Mouse (Mus musculus): ENCODE measurements around the gene Mat2b. TPM values are rescaled to one million over a fixed set of nuclear protein-coding genes. Genes with fewer than 3 reads are reported as not detected.

Gene Mat2b
- total and polyA plus RNA-seq, 2 experiments from 2014 or later = 27.0 to 41.9 TPM

DNA sequence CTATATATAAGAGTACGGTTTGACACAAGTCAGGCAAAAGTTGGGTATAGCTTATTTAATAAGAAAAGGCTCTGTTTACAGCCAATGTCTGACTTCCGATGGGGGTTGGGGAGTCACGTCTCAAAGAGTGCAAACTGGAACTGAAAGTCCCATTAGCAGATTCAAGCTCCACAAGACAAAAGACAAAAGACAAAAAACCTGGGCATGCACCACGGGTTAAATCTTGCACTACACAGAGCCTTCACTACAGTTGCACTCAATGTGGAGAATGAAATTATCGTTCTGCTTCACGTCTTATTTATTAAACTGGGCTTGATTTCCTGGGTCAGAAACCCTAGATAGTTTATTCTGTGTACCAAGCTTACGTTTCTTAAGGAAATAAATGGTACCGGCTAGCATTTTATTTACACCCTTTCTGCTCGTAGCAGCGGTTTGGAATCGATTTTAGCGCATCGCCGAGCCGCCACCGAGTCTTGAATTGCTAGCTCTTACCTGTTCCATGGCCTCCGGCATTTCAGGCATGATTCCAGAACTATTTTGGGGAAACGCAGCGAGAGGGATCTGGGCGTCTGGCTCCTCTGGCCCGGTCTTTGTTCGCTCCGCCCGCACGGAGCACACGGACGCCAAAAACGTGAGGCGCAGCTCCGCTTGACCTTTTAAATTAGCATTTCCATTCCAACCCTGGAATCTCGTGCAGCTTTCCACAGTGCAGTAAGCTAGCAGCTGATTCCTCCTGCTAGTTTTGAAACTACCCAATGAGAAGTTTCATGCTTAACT, 504 bp downstream of the Mat2b start:
- TF ChIP-seq CTCF (IDR thresholded peaks at IDR 0.05) = no peak
- WGBS = under 1% methylated on average over 31 of the region's 31 CpGs

DNA sequence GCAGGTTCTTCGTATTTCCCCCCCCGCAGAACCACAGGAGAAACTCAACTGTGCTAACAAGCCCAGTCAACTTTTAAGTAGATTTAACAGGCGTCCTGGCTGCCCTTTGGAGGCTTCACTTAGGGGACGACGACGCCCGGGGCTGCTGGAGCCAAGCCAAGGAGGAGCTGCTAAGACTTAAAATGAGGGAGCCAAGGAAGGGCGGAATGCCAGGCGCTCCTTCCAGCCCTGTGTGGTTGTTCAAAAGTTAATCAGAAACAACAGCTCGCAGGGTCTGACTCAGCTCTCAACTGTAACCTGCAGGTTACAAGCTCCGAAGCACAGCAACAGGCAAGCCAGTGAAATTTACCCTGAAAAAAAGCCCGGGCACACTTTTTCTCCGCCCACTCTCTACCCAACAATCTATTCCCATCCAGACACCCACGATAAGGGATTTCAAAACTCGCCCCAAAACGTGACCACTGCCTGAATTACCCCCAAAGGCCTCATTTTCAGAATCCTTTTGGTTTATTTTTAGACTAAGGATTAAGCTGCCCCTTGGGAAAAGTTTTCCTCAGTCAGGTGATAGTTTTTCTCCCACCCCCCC, 1.5 kb downstream of the Mat2b start:
- peak overlapping the region; percentile 38; the same call in 1 of the 2 replicates for H3K27ac ChIP-seq (ENCODE audit: low read depth, low read length)
- no peak for TF ChIP-seq CTCF (IDR thresholded peaks at IDR 0.05)
- H3K4me3 ChIP-seq (ENCODE audit: low read depth, low read length) = peak overlapping the region; percentile 93
- ATAC-seq (ENCODE audit: low FRiP score) (no peak), DNase-seq (ENCODE audit: low spot score) (peak; percentile 75)
- peak overlapping the region; percentile 42 for H3K9ac ChIP-seq (replicated peaks; ENCODE audit: low read length, poor library complexity, severe bottlenecking)
- under 1% methylated on average over 16 of the region's 16 CpGs for WGBS
- H3K9me3 ChIP-seq (ENCODE audit: low read length) = no peaks in the 10 kb centered on the region
- H3K4me2 ChIP-seq (ENCODE audit: low read depth, low read length, poor library complexity, severe bottlenecking) = peak overlapping the region; percentile 85
- peaks cover 8% of the 10 kb centered on the region; the same call in 1 of the 2 replicates for H3K4me1 ChIP-seq (ENCODE audit: insufficient read depth, low read length)
- H3K36me3 ChIP-seq (ENCODE audit: insufficient read depth, low read length) = no peaks in the 10 kb centered on the region
- H3K27me3 ChIP-seq (ENCODE audit: insufficient read depth, low read length) = no peaks in the 10 kb centered on the region

More for the DNA sequence above, 504 bp downstream of the Mat2b start:
- H3K9me3 ChIP-seq (ENCODE audit: low read length) = no peaks in the 10 kb centered on the region
- H3K4me1 ChIP-seq (ENCODE audit: insufficient read depth, low read length) = peaks cover 8% of the 10 kb centered on the region; the same call in 1 of the 2 replicates
- no peaks in the 10 kb centered on the region for H3K36me3 ChIP-seq (ENCODE audit: insufficient read depth, low read length)
- ATAC-seq (ENCODE audit: low FRiP score) = peak; percentile 71
- H3K9ac ChIP-seq (replicated peaks; ENCODE audit: low read length, poor library complexity, severe bottlenecking) = peak overlapping the region; percentile 83
- peak overlapping the region; percentile 85 for H3K4me2 ChIP-seq (ENCODE audit: low read depth, low read length, poor library complexity, severe bottlenecking)
- H3K27me3 ChIP-seq (ENCODE audit: insufficient read depth, low read length) = no peaks in the 10 kb centered on the region
- H3K4me3 ChIP-seq (ENCODE audit: low read depth, low read length) = peak overlapping the region; percentile 93
- H3K27ac ChIP-seq (ENCODE audit: low read depth, low read length) = peak overlapping the region; percentile 86
- DNase-seq (ENCODE audit: low spot score) = peak; percentile 83

DNA sequence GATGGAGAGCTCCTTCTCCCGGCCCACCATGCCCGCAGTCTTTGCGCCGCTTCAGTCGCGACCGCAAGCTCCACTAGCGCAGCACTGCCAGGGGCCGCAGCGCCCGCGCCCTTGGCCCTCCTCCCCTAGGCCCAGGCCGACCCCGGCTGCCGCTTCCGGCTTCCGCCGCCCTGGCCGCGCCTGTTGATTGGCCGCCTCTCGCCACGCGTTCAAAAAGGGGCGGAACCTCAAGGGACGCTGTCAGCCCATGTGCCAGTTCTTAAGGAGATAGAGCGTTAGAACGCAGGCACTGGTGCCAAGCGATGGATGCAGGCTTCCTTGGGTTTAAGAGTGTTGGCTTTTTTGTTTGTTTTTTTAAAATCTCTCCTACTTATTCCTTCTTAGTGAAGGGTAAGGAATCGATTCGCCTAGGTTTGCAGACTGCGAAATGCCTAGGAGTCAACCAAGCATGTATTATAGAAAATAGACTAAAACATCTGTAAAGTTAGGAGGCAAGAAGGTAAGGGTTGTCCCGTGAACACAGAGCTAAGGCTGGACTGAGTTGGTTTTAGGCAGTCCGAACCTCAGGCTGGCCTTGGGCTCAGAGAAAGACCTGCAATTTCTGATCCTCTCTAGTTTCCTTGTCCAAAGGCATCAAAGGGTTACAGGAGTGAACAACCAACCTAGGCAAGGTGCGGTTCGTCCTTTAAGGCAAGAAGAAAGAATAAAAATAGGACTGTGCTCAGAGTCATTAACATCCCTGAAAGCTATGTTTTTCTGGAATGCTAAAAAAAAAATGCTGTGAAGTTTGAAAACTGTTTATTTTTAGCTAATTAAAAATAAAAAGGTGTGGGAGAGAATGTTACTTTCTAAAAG, 2.3 kb downstream of the Mat2b start:
- Histone ChIP-seq H3K36me3 (ENCODE audit: insufficient read depth, low read length) (no peaks in the 10 kb centered on the region), H3K27ac (ENCODE audit: low read depth, low read length) (peak overlapping the region; percentile 78), H3K4me3 (ENCODE audit: low read depth, low read length) (peak overlapping the region; percentile 93), H3K9me3 (ENCODE audit: low read length) (no peaks in the 10 kb centered on the region), H3K4me1 (ENCODE audit: insufficient read depth, low read length) (peaks cover 8% of the 10 kb centered on the region; the same call in 1 of the 2 replicates), H3K4me2 (ENCODE audit: low read depth, low read length, poor library complexity, severe bottlenecking) (peak overlapping the region; percentile 85), H3K27me3 (ENCODE audit: insufficient read depth, low read length) (no peaks in the 10 kb centered on the region), H3K9ac (replicated peaks; ENCODE audit: low read length, poor library complexity, severe bottlenecking) (peak overlapping the region; percentile 75)
- ATAC-seq (ENCODE audit: low FRiP score) = peak; percentile 97
- peak; percentile 97 for DNase-seq (ENCODE audit: low spot score)
- under 1% methylated on average over 36 of the region's 36 CpGs for WGBS
- TF ChIP-seq CTCF (IDR thresholded peaks at IDR 0.05) = no peak

DNA sequence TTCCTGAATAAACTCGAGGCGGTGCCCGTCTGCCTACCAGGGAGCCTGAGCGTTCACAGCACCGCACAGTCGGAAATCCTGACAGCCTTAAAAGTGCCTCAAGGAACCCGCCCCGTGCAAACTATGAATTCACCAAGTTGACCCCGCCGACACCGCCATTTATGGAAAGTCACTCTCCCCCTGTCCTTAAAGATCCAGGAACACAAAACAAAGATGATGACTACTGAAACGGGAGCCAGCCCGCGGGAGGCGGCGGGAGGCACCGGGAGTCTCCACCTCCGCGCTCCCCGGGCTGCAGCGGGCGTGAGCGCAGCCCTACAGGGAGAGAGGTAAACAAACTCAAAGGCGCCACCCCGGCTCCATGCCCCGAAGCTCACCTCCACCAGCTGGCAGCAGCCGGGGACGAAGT, 2.9 kb downstream of the Mat2b start:
- Histone ChIP-seq H3K9ac (replicated peaks; ENCODE audit: low read length, poor library complexity, severe bottlenecking) (peak overlapping the region; percentile 75), H3K27ac (ENCODE audit: low read depth, low read length) (peak overlapping the region; percentile 78), H3K4me1 (ENCODE audit: insufficient read depth, low read length) (peaks cover 8% of the 10 kb centered on the region; the same call in 1 of the 2 replicates), H3K4me3 (ENCODE audit: low read depth, low read length) (peak overlapping the region; percentile 93), H3K36me3 (ENCODE audit: insufficient read depth, low read length) (no peaks in the 10 kb centered on the region), H3K9me3 (ENCODE audit: low read length) (no peaks in the 10 kb centered on the region), H3K27me3 (ENCODE audit: insufficient read depth, low read length) (no peaks in the 10 kb centered on the region), H3K4me2 (ENCODE audit: low read depth, low read length, poor library complexity, severe bottlenecking) (peak overlapping the region; percentile 85)
- DNase-seq (ENCODE audit: low spot score) (peak; percentile 2), ATAC-seq (ENCODE audit: low FRiP score) (peak; percentile 70; the same call in 1 of the 2 replicates)
- WGBS = under 1% methylated on average over 27 of the region's 28 CpGs
- no peak for TF ChIP-seq CTCF (IDR thresholded peaks at IDR 0.05)

DNA sequence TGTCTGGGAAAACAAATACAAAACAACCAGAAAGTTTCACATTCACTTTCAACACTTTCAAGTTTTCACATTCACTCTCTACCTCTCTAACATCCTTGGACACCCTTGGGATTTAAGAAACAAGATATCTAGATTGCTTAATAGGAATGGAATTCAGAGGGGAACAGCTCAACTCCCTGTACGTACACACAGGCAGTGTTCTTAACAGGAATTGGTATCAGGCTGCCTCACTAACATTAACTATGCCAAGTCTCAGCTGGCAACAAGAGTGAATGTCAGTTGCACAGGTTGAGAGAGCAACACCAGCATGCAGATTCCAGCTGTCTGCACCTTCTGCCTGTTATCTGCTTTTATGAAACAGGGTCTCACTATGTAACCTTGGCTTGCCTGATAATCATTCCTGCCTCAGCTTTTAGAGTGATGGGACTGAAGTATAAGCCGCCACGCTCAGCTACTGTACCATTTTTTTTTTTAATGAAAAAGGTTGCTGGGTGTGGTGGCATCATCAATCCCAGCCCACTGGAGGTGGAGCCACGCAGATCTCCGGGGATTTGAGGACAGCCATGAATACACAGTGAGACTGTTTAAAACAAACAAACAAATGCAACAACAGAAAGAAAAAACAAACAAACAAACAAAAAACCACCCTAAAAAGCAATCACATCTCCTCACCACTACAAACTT, 4.4 kb downstream of the Mat2b start:
- Histone ChIP-seq H3K4me1 (ENCODE audit: insufficient read depth, low read length) (peaks cover 8% of the 10 kb centered on the region; the same call in 1 of the 2 replicates), H3K27me3 (ENCODE audit: insufficient read depth, low read length) (no peaks in the 10 kb centered on the region), H3K4me3 (ENCODE audit: low read depth, low read length) (no peak overlapping the region), H3K9me3 (ENCODE audit: low read length) (no peaks in the 10 kb centered on the region), H3K4me2 (ENCODE audit: low read depth, low read length, poor library complexity, severe bottlenecking) (no peak overlapping the region), H3K27ac (ENCODE audit: low read depth, low read length) (no peak overlapping the region), H3K9ac (replicated peaks; ENCODE audit: low read length, poor library complexity, severe bottlenecking) (no peak overlapping the region), H3K36me3 (ENCODE audit: insufficient read depth, low read length) (0 out of 2 replicates have a peak, but pooled peaks cover 5% of the 10 kb centered on the region)
- WGBS = 78% methylated on average over 5 of the region's 5 CpGs
- DNase-seq (ENCODE audit: low spot score) = no peak
- ATAC-seq (ENCODE audit: low FRiP score) = no peak
- no peak for TF ChIP-seq CTCF (IDR thresholded peaks at IDR 0.05)

All from midbrain, postnatal 0 days (tissue).